Mouse (Mus musculus) naive thymus-derived CD4-positive, alpha-beta T cell, adult 2 months (primary cell): ENCODE results near the gene Olfr109.

Experiments used
- DNase-seq: peaks from one replicate; pipeline ENCODE4 v3.0.0-alpha.2; 2011; ENCODE audit warnings: low read depth

Olfr109 gene

GRCm38 (mm10) chr17:37458616-37459015 lies at the start of gene Olfr109:
TSS of gene Olfr109 (plus strand) at chr17:37458916.
- no peak for DNase-seq

- DNase-seq, result no peak
These were observed 45.3 kb upstream of the Olfr109 start for GRCm38 (mm10) chr17:37413380-37413779.

GRCm38 (mm10) chr17:37445180-37445579 lies 13.5 kb upstream of the Olfr109 start, which contains the start of gene Olfr108:
TSS of gene Olfr108 (plus strand) at chr17:37445480.
- no peak for DNase-seq

GRCm38 (mm10) chr17:37483452-37483851 lies 24.7 kb downstream of the Olfr109 start, which contains the start of gene H2-M2:
TSS of gene H2-M2 (minus strand) at chr17:37483552.
- DNase-seq, result no peak

GRCm38 (mm10) chr17:37491930-37492518 lies 33.3 kb downstream of the Olfr109 start, which contains the start of gene Olfr110:
TSS of gene Olfr110 (plus strand) at chr17:37492468.
- no peak for DNase-seq

GRCm38 (mm10) chr17:37507730-37508129 lies 49.0 kb downstream of the Olfr109 start, which contains the start of gene Olfr111:
TSS of gene Olfr111 (plus strand) at chr17:37508030.
- DNase-seq, result no peak
